Mouse (Mus musculus) heart, adult 18-20 months (tissue): Measurements from ENCODE around the gene Taf1a. TPM values are rescaled to one million over a fixed set of nuclear protein-coding genes. Genes with fewer than 3 reads are reported as not detected.

ENCODE experiments used
- DNase-seq, 2 experiments: peaks; one replicate each; pipeline ENCODE4 v3.0.0; 2021 to 2022; ENCODE audit warnings: mixed read lengths in 1 of 2
- total RNA-seq, 2 experiments: library from RNA; stranded (reverse); gene quantifications; 2 replicates each; pipeline ENCODE4 v1.2.3; 2021

Taf1a gene
- total RNA-seq, 2 experiments from 2014 or later = 19.5 to 22.6 TPM

DNA sequence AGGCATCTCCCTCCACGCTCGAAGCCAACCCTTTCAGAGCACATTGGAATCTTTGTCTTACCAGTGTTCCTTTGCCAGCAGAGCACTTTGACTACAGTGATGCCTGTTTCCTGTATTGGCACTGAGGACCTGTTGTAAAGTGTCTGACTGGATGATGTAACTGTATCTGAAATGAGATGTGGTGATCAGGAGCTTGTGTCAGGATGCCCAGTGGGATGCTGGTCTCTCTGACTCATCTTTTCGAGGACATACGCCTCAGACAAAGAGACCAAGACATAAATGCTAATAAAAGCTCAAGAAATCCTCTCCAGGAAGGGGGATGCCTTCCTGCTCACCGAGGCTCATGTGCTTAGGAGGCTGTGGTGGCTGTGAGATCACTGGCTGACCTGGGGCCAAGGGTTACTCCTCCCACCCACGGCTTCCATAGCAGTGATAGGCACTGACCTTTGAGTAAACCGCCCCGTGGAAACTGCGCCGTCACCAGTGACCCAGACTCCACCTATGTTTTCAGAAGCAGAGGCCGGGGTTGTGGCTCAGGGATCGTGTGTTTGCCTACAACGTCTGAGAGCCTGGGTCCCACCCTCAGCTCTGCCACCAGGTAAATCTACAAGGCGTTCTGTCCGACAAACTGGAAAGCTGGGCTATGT, 25.4 kb downstream of the Taf1a start:
- DNase-seq = no peak

DNA sequence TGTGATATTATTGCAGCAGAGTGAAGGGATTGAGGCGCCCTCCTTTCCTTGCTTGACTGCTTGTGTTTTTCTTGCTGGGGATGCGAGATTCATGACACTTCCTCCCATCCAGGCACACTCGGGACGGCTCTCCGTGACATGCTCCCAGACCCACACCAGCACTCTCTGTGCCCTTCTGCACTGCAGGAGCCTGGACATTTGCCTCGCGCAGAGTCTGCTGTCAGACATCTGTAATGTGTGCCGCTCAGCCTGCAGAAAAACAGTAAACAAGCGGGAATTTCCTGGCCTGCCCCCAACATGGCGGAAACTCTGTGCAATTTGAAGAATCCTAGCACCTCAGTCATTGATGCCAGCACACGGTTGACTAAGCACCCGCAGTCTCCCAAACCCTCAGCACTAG, 29.1 kb downstream of the Taf1a start, which contains the start of gene Hhipl2:
TSS of gene Hhipl2 (plus strand) at position 343 of the 400 bp plus-strand sequence.
- DNase-seq = no peak

- no peak for DNase-seq
Observed at GRCm38 (mm10) chr1:183419741-183420140, 31.0 kb downstream of the Taf1a start.

DNA sequence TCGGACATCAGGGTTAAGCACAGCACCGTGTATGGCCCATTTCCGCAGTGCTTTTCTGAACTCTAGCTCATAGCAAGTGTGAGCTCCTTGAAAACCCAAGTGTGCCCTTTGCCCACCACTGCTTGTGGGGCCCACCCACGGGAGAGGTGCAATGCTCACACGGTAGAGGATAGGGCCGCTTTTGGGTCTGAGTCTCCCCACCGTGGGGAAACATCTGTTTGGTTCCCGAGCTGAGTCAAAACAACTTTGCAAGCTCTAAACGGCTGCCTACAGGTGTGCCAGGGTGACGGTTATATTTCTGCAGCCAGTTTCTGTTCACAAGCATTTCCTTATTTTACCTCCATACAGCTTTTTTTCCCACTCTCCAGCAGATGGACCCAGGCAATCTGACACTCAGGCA, 31.5 kb downstream of the Taf1a start:
- no peak for DNase-seq

GRCm38 (mm10) chr1:183424100-183424499, 35.3 kb downstream of the Taf1a start:
- no peak for DNase-seq

DNA sequence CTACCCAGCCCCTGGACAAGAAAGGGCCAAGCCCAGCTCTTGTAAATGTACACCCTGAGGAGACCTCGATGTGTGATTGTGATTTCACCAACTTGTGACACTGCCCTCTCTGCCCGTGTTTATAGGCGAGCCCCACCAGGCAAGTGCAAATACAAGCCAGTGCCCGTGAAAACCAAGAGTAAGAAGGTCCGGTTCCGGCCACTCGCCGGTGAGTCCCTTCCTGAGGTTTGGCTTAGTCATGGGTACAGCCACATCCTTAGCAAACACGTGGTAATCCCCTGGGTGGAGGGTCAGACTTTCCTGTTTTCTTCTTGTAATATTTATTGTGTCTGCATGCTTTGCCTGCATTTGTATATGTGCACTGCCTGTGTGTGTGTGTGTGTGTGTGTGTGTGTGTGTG, 46.1 kb downstream of the Taf1a start:
- no peak for DNase-seq

- peak; percentile 92 to 93 for DNase-seq
Observed at GRCm38 (mm10) chr1:183439036-183439435, 50.3 kb downstream of the Taf1a start.

DNA sequence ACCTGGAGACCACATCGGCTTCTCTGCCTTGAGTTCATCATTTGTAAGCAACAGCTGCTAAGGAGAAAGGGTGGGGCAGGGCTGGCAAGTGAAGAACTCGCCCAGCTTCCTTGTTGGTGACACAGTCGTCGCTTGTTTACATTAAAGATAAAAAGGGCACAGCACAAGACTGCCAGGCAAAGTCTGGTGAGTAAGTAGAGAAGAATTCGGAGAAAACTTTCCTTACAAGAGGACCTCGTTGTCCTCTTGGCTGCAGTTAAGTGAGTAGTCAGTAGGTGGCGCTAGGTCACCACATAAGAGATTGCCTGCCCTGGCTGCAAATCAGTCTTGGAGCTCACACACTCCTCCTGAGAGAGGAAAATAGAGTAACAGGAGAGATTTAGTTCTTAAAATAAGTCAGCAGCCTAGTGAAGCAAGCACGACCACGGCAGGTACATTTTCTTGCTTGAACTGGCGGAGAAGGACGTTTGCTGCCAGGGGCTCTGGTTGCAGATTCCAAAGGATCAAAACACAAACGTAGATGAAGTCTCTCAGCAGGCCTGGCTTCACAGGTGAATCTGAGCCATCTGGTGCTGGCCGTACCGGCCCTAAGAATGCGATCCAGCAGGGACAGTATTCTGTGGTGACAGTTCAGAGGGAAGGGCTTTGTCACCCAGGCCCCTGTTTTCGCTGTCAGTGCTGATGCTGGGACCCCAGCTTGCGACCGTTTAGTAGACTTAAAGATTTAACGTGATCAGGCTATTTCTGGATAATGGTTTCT, 53.4 kb downstream of the Taf1a start:
- peak; percentile 76 to 87 for DNase-seq

DNA sequence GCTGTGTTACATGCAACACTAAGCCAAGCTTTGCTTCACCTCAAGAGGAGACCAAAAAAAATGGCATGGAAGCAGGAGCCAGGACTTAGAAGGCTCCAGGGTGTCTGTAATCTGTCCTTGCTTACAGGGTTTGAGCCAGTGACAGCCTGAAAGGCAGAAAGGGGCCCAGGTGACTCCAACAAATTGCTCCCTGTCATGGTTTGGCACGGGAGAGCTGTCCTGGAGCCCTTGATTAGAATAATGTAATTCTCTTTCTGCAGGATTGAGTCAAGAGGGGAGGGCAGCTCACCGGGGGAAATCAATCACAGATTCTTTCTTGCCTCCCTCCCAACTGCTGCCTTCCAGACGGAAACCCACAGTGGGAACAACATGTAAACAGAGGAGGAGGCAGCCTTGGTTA, 64.3 kb downstream of the Taf1a start:
- no peak for DNase-seq

Other genes with a start within 250 kb of the Taf1a start
- 1 to 10 TPM; 7.6 to 8.3 TPM for gene Disp1, start 167.5 kb upstream of the Taf1a start, total RNA-seq
- gene Aida, start 92.4 kb upstream of the Taf1a start, total RNA-seq = 10 to 100 TPM; 28.4 to 29.0 TPM
- 10 to 100 TPM; 29.4 to 31.9 TPM for gene Brox, start 91.7 kb upstream of the Taf1a start, total RNA-seq
- gene Mia3, start 19.4 kb upstream of the Taf1a start, total RNA-seq = 100 to 1,000 TPM; 111 to 137 TPM
- gene Hhipl2, start 29.2 kb downstream of the Taf1a start, total RNA-seq = not detected